Mouse (Mus musculus): ENCODE measurements around the gene Tceanc2.

DNA sequence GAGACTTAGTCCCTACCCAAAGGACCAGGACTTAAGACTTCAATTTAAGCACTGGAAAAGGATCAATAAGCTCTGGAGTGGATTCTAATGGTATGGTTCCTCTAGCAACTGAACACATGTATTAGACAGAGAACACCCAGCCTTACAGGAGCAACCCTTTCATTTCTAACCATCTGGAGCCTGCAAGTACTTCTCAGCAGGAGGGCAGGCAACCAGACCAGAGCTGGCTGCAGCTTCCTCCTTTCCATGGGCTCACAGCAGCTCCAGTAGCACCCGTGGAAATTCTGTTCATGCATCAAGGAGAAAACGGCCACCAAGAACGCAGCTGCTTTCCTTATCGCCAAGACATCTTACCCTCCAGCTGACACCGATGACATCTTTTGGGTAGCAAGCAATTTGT is 43.3 kb downstream of the Tceanc2 start:
- TF ChIP-seq POLR2A (IDR thresholded peaks at IDR 0.05; ENCODE audit: borderline replicate concordance, control insufficient read depth, low read depth, low read length) (no peak), CTCF (IDR thresholded peaks at IDR 0.05; ENCODE audit: control insufficient read depth, insufficient read depth, low read length) (no peak)

Measured in bone marrow, adult 2 months (tissue).